Mouse (Mus musculus) liver, postnatal 0 days (tissue): ENCODE data around the gene Prr23a3. TPM values are rescaled to one million over a fixed set of nuclear protein-coding genes. Genes with fewer than 3 reads are reported as not detected.

ENCODE experiments used
- ATAC-seq: fragments of 200-750 bp; cut with Nextera tagmentation; 2 replicates; pipeline ENCODE4 v1.8.0; 2017; ENCODE audit warnings: mild to moderate bottlenecking, moderate library complexity
- DNase-seq: peaks from one replicate; pipeline ENCODE4 v3.0.0-alpha.2; 2016
- H3K27ac ChIP-seq: fragments of 300-500 bp; sonication (generic); 2 replicates; pipeline ENCODE4 v1.5.1; 2014; ENCODE audit warnings: antibody characterized with exemption, moderate library complexity, mild to moderate bottlenecking, low read depth
- H3K27me3 ChIP-seq: fragments of 300-500 bp; sonication (generic); 2 replicates; pipeline ENCODE4 v1.6.1; 2014; ENCODE audit warnings: low read length, control low read depth, mixed read lengths; ENCODE audit not compliant: insufficient read depth
- H3K36me3 ChIP-seq: fragments of 300-500 bp; sonication (generic); replicated peaks from 2 replicates; pipeline ENCODE4 v1.6.1; 2014; ENCODE audit warnings: mild to moderate bottlenecking, control low read depth, low read length, moderate library complexity, mixed read lengths; ENCODE audit not compliant: insufficient read depth
- H3K4me1 ChIP-seq: fragments of 300-500 bp; sonication (generic); 2 replicates; pipeline ENCODE4 v1.6.1; 2014; ENCODE audit warnings: antibody characterized with exemption, mild to moderate bottlenecking, control low read depth; ENCODE audit not compliant: insufficient read depth
- H3K4me2 ChIP-seq: fragments of 300-500 bp; sonication (generic); 2 replicates; pipeline ENCODE4 v1.6.1; 2014; ENCODE audit warnings: low read depth, mild to moderate bottlenecking, low read length, moderate library complexity, mixed read lengths
- H3K4me3 ChIP-seq: fragments of 300-500 bp; sonication (generic); 2 replicates; pipeline ENCODE4 v1.5.1; 2014; ENCODE audit warnings: low read depth, low read length
- H3K9ac ChIP-seq: fragments of 300-500 bp; sonication (generic); replicated peaks from 2 replicates; pipeline ENCODE4 v1.6.1; 2014; ENCODE audit warnings: mild to moderate bottlenecking, moderate library complexity
- H3K9me3 ChIP-seq: fragments of 300-500 bp; sonication (generic); 2 replicates; pipeline ENCODE4 v1.6.1; 2016; ENCODE audit warnings: mild to moderate bottlenecking, control low read depth, low read length, mixed read lengths
- CTCF ChIP-seq: sonication (generic); IDR thresholded peaks from 2 replicates; pipeline ENCODE4 v1.5.1; 2016; ENCODE audit warnings: antibody characterized with exemption, low read depth
- EP300 ChIP-seq: IDR thresholded peaks from 2 replicates; pipeline ENCODE4 v1.6.1; 2016; ENCODE audit warnings: antibody characterized with exemption, low read depth, mild to moderate bottlenecking
- WGBS: fragments of 180-500 bp; shearing (Covaris S2); extraction: QIAGEN DNeasy Blood & Tissue Kit; methylation state at CpG from one replicate; pipeline ENCODE4 v1.1.7; 2014; ENCODE audit not compliant: insufficient replicate concordance; 5-methylcytosine and 5-hydroxymethylcytosine counted together
- polyA plus RNA-seq: library from polyadenylated mRNA; unstranded; fragments of >200 nt; fragmentation: Nextera tagmentation; extraction: Ambion mirVana; gene quantifications from 2 replicates; pipeline ENCODE4 v1.2.1, GENCODE M21; 2015

Gene Prr23a3
- polyA plus RNA-seq, 1 experiment from 2014 or later, result not detected

DNA sequence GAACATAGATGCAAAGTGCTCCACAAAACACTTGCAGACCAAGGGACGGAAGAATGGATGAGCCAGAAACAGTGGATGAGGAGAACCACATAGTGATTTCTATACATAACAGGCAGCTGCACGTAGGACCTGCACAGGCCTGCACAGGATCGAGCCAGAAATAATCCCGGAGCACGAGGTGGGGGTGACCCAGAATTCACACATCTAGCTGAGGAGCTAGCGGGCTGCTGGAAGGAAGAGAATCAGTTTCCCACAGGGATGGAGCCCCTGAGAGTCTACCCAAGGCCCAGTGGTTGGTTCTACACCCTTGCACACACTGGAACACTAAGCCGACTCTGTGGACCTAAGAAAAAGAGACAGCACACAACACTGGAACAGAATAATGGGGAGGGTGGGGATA is 40.8 kb upstream of the Prr23a3 start:
- H3K27me3 ChIP-seq, result no peaks in the 10 kb centered on the region
- ATAC-seq, result no peak
- no peaks in the 10 kb centered on the region for H3K4me1 ChIP-seq

DNA sequence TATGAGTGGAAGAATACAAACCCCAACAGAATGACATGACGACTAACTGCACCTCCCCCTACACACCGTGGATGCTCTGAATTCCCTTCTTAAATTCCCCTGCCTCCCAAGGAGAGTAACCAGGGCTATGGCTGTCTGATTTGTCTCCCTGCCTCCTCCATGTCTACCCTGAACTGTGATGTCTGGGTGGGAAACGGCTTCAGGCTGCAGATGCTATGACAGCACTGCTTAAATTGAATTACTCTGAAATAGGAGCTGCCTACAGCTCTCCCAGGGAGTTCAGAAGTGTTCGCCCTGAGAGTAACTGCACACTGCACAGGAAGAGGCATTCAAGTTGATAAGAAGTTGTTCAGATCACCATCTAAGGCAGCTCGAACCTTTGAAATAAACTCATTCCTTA is 35.1 kb upstream of the Prr23a3 start:
- 56% methylated on average over 5 of the region's 5 CpGs for WGBS
- no peak overlapping the region for H3K27ac ChIP-seq
- no peaks in the 10 kb centered on the region for H3K36me3 ChIP-seq
- H3K9ac ChIP-seq, result no peak overlapping the region
- no peaks in the 10 kb centered on the region for H3K27me3 ChIP-seq
- DNase-seq (no peak), ATAC-seq (no peak)
- H3K4me3 ChIP-seq, result no peak overlapping the region
- H3K4me1 ChIP-seq, result no peaks in the 10 kb centered on the region
- no peak overlapping the region for H3K4me2 ChIP-seq
- H3K9me3 ChIP-seq, result no peaks in the 10 kb centered on the region
- no peak for TF ChIP-seq CTCF
- no peak for TF ChIP-seq EP300

More for the DNA sequence above, 40.8 kb upstream of the Prr23a3 start:
- no peak for TF ChIP-seq EP300
- TF ChIP-seq CTCF, result no peak
- H3K4me2 ChIP-seq, result no peak overlapping the region
- H3K4me3 ChIP-seq, result no peak overlapping the region
- H3K9ac ChIP-seq, result no peak overlapping the region
- no peaks in the 10 kb centered on the region for H3K36me3 ChIP-seq
- 79% methylated on average over 7 of the region's 7 CpGs for WGBS
- no peaks in the 10 kb centered on the region for H3K9me3 ChIP-seq
- H3K27ac ChIP-seq, result no peak overlapping the region
- DNase-seq, result no peak

DNA sequence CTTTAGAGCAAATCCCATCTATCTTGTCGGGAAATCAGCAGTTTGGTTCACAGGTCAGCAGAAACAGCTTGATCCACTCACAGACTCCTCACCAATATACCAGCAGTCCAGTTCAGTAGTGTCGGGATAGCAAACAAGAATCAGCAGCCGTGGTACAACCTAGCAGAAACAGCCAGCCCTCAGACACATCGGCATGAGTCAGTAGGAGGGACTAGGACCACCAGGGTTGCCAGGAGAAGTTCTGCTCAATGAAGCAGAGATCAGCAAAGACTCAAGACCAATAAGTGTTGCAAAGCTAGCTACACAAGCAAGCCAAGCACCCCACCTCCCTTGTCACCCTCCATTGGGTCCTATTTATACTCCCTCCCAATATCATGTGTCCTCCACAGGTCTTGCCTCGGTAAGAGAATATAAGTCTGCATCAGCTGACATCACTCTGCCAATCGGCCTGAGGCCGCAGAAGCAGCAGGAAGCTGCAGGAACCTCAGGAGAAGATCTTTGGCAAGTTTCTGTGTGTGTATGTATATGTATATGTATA is 27.0 kb upstream of the Prr23a3 start:
- Histone ChIP-seq H3K27ac (no peak overlapping the region), H3K9me3 (no peaks in the 10 kb centered on the region), H3K4me1 (no peaks in the 10 kb centered on the region), H3K36me3 (no peaks in the 10 kb centered on the region), H3K27me3 (no peaks in the 10 kb centered on the region), H3K4me3 (no peak overlapping the region), H3K4me2 (no peak overlapping the region), H3K9ac (no peak overlapping the region)
- TF ChIP-seq CTCF (no peak), EP300 (no peak)
- ATAC-seq (no peak), DNase-seq (no peak)
- 68% methylated on average over 7 of the region's 7 CpGs for WGBS

DNA sequence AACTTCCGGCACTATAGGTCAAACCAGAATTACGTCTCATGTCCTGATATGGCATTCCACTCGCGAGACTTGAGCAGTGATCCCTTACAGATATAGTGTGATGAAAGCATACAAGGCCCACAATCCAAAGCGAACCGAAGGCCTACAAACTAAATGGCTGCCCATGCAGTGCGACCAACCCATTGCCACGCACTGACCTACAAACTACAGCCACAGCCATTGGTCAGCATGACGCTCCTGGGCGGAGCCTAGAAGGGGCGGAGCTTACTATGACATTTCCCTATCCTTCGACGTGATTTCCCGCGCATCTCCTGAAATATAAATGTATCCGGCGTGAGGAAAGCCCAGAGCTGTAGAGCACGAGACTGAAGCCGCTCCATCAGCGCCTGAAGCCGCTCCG is 22.4 kb upstream of the Prr23a3 start, which contains the start of gene Prr23a1:
TSS of gene Prr23a1 (plus strand) at position 387 of the 400 bp plus-strand sequence.
- Histone ChIP-seq H3K4me2 (no peak within 1 kb of the TSS), H3K36me3 (no peaks in the 10 kb centered on the region), H3K27me3 (no peaks in the 10 kb centered on the region), H3K27ac (no peak within 1 kb of the TSS), H3K4me1 (no peaks in the 10 kb centered on the region), H3K9ac (no peak within 1 kb of the TSS), H3K9me3 (no peaks in the 10 kb centered on the region), H3K4me3 (no peak within 1 kb of the TSS)
- no peak for TF ChIP-seq CTCF
- TF ChIP-seq EP300, result no peak
- no peak for DNase-seq
- no peak for ATAC-seq
- WGBS, result 53% methylated on average over 22 of the region's 22 CpGs

DNA sequence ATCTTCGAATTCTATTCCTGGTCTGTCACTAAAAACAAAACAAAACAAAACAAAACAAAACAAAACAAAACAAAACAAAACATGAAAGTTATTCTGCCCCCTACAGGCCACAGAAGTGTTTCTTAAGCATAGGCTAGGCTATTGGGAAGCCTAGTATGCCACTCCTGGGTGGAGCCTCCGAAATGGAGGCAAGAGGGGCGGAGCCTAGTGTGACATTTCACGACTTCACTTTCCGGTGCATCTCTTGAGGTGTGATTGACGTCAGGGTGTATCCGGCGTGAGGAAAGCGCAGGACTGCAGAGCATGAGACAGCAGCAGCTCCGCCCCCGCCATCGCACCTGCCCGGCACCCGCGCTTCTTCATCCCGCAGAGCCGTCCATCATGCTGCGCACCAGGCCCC is 8.4 kb upstream of the Prr23a3 start, which contains the start of gene Prr23a2:
TSS of gene Prr23a2 (plus strand) at position 285 of the 400 bp plus-strand sequence.
- DNase-seq, result no peak
- ATAC-seq, result no peak
- WGBS, result 78% methylated on average over 18 of the region's 18 CpGs

DNA sequence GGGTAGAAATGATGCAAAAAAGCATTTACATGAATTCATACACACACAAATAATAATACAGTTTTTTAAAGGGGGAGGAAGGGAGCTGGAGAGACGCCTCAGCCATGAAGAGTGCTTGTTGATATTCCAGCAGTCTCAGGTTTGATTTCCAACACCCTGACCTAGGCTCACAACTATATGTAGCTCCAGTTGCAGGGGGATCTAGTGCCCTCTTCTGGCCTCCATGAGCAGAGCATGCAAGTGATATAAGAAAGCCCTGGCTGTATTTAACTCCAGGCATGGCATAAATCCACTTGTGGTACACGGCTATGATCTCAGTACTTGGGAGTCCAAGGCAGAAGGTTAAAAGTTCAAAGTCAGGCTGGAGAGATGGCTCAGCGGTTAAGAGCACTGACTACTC is 1.1 kb upstream of the Prr23a3 start:
- no peaks in the 10 kb centered on the region for H3K36me3 ChIP-seq
- DNase-seq (no peak), ATAC-seq (no peak)
- 71% methylated on average over 3 of the region's 3 CpGs for WGBS
- H3K4me3 ChIP-seq, result no peak overlapping the region
- H3K4me2 ChIP-seq, result no peak overlapping the region
- no peaks in the 10 kb centered on the region for H3K27me3 ChIP-seq
- no peak overlapping the region for H3K27ac ChIP-seq
- no peak; the same call in 1 of the 2 replicates for TF ChIP-seq CTCF
- no peak for TF ChIP-seq EP300
- no peaks in the 10 kb centered on the region for H3K4me1 ChIP-seq
- no peak overlapping the region for H3K9ac ChIP-seq
- H3K9me3 ChIP-seq, result no peaks in the 10 kb centered on the region; the same call in 1 of the 2 replicates

More for the DNA sequence above, 8.4 kb upstream of the Prr23a3 start, which contains the start of gene Prr23a2:
- TF ChIP-seq EP300 (no peak), CTCF (no peak)
- no peaks in the 10 kb centered on the region for H3K4me1 ChIP-seq
- no peaks in the 10 kb centered on the region for H3K9me3 ChIP-seq
- no peaks in the 10 kb centered on the region for H3K27me3 ChIP-seq
- no peak within 1 kb of the TSS for H3K4me2 ChIP-seq
- no peaks in the 10 kb centered on the region for H3K36me3 ChIP-seq
- H3K4me3 ChIP-seq, result no peak within 1 kb of the TSS
- no peak within 1 kb of the TSS for H3K27ac ChIP-seq
- H3K9ac ChIP-seq, result no peak within 1 kb of the TSS

DNA sequence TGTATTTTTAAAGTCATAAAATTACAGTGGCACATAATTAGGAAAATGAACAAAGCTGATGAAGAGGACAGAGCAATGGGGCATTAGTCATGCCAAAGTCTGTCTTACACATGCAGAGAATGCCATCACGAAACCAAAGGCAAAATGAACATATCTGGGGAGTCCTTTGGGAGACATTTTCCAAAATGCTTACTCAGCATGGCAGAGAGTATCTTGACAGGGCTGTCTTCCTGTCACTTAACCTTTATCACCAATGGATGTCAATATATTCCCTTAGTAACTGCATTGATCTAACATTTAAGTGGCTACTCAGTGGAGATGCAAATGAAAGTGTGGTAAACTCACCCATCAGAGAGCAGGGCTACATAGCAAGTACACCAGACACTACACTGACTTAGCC is 36.9 kb downstream of the Prr23a3 start:
- no peak for ATAC-seq
- 57% methylated on average over 1 of the region's 1 CpGs for WGBS
- H3K36me3 ChIP-seq, result no peaks in the 10 kb centered on the region

More for the DNA sequence above, 36.9 kb downstream of the Prr23a3 start:
- no peak overlapping the region for H3K4me3 ChIP-seq
- no peaks in the 10 kb centered on the region for H3K27me3 ChIP-seq
- peaks cover 7% of the 10 kb centered on the region for H3K9me3 ChIP-seq
- no peak overlapping the region for H3K27ac ChIP-seq
- no peaks in the 10 kb centered on the region for H3K4me1 ChIP-seq
- TF ChIP-seq EP300, result no peak
- no peak for TF ChIP-seq CTCF
- H3K9ac ChIP-seq, result no peak overlapping the region
- no peak overlapping the region for H3K4me2 ChIP-seq
- no peak for DNase-seq
